Mouse (Mus musculus) embryo, embryonic 10 days (tissue): Measurements from ENCODE around the gene Plekho2.
A peak's percentile ranks its signal among the peaks of the same experiment; 100 is the strongest.

Experiments
- DNase-seq: peaks from one replicate; pipeline ENCODE4 v3.0.0-alpha.2; 2015; ENCODE audit warnings: low spot score

The Plekho2 gene

GRCm38 (mm10) chr9:65579781-65580371 lies at the start of gene Plekho2:
Plekho2 (minus strand) TSS chr9:65580040.
- peak; percentile 93 for DNase-seq

- DNase-seq: peak; percentile 30
Measured at GRCm38 (mm10) chr9:65629025-65629766, 49.4 kb upstream of the Plekho2 start, which contains the start of gene Rbpms2. Rbpms2 (plus strand) TSS chr9:65629648.

- DNase-seq: no peak
Measured at GRCm38 (mm10) chr9:65624266-65624665, 44.4 kb upstream of the Plekho2 start.

- no peak for DNase-seq
Measured at GRCm38 (mm10) chr9:65622826-65623225, 43.0 kb upstream of the Plekho2 start.

GRCm38 (mm10) chr9:65621666-65622065 lies 41.8 kb upstream of the Plekho2 start:
- DNase-seq: no peak

- DNase-seq: no peak
Measured at GRCm38 (mm10) chr9:65621196-65621595, 41.4 kb upstream of the Plekho2 start.

GRCm38 (mm10) chr9:65619311-65619710 lies 39.5 kb upstream of the Plekho2 start:
- no peak for DNase-seq

GRCm38 (mm10) chr9:65613098-65613497 lies 33.3 kb upstream of the Plekho2 start:
- DNase-seq: peak; percentile 68

- no peak for DNase-seq
Measured at GRCm38 (mm10) chr9:65611969-65612486, 32.2 kb upstream of the Plekho2 start.

GRCm38 (mm10) chr9:65607120-65607519 lies 27.3 kb upstream of the Plekho2 start:
- no peak for DNase-seq

GRCm38 (mm10) chr9:65606321-65607109 lies 26.7 kb upstream of the Plekho2 start:
- DNase-seq: no peak

GRCm38 (mm10) chr9:65605471-65606136 lies 25.8 kb upstream of the Plekho2 start:
- peak; percentile 97 for DNase-seq

GRCm38 (mm10) chr9:65603401-65604102 lies 23.7 kb upstream of the Plekho2 start:
- DNase-seq: peak; percentile 55

- DNase-seq: no peak
Measured at GRCm38 (mm10) chr9:65600951-65601350, 21.1 kb upstream of the Plekho2 start.

- DNase-seq: peak; percentile 82
Measured at GRCm38 (mm10) chr9:65598765-65599249, 19.0 kb upstream of the Plekho2 start.

GRCm38 (mm10) chr9:65593596-65593995 lies 13.8 kb upstream of the Plekho2 start:
- DNase-seq: no peak

- no peak for DNase-seq
Measured at GRCm38 (mm10) chr9:65592721-65593120, 12.9 kb upstream of the Plekho2 start.

- no peak for DNase-seq
Measured at GRCm38 (mm10) chr9:65589091-65589490, 9.3 kb upstream of the Plekho2 start.

- DNase-seq: peak; percentile 57
Measured at GRCm38 (mm10) chr9:65587573-65588358, 7.9 kb upstream of the Plekho2 start.

GRCm38 (mm10) chr9:65587270-65587572 lies 7.4 kb upstream of the Plekho2 start:
- DNase-seq: peak; percentile 17
